Mouse (Mus musculus): ENCODE data around the gene Hmox1.

The Hmox1 gene

DNA sequence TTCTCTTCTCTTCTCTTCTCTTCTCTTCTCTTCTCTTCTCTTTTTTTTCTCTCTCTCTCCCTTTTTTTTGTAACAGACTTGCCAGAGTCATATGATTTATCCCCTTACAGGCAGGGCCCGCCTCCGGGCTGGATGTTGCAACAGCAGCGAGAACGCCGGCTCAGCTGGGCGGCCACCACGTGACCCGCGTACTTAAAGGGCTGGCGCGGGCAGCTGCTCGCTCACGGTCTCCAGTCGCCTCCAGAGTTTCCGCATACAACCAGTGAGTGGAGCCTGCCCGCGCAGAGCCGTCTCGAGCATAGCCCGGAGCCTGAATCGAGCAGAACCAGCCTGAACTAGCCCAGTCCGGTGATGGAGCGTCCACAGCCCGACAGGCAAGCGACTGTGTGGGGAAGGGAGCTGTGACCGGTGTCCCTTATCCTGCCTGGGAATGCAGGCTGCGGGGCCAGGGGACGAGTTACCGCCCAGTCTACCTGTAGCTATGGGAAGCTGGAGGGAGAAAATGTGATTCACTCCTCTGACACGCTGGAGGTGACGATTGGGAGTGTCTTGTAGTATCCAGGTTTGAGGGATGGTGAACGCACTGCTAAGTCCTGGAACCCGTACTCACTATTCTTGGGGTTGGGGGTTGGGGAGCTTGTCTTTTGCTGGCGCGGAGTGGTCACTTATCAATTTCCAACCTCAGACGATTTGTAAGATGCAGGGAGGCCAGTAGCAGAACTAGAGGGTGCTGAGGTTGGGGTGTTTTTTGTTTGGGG is at the start of gene Hmox1:
TSS of gene Hmox1 (plus strand) at position 223 of the 758 bp plus-strand sequence.
- in situ Hi-C loops (cut with MboI, MseI) = no loop called here

DNA sequence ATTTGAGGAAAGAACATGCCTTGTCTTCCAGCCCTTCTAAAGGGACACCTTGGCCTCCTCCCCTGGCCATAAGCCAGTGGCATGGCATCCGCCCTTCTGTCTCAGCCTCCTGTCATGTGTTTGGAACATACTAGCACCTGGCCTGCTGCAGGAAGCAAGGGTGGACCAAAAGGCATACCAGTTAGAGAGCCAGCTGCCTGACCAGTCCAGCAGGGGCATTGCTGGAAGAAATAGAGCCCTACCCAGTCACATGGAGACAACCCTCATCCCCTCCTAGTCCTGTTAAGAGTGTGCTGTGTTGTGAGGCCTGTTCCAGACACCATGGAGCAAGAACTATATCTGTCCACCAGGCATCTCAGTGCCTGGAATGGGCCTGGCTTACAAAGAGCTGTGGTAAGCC is 47.1 kb upstream of the Hmox1 start:
- in situ Hi-C loops (cut with MboI, MseI) = no loop called here

DNA sequence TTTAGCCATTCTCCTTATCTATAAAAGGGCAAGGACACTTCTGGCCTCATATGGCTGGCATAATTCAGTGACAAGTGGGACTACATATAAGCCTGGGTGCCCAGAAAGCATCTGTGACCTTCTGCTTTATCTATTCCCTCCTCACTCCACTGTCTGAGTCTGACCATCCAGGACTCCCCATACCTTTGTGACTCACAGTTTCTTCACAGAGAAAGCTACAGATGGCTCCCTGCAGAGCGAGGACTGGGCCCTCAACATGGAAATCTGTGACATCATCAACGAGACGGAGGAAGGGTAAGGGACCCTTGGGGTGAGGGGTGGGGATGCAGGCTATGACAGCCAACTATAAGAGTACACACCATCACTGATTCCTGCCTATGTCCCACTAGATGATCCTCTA is 45.6 kb upstream of the Hmox1 start:
- in situ Hi-C loops (cut with MboI, MseI) = no loop called here

DNA sequence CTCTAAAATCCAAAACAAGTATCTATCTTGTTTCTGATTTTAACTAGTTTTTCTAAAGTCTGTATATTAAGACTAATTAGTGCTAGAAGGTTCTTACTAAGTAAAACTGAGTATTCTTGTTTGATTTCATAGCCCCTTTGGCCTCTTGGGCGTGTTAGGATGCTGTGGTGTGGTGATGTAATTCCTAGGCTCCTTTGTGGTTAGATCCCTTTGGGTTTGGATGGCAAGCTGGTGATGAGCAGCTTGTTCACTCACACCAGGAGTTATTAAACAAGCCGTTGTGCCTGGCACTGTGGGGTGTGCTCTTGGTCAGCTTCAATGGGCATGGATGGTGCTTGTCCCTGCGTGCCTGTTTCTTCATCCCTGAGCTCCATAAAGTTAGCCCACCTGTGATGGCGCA is 40.1 kb upstream of the Hmox1 start:
- in situ Hi-C loops (cut with MboI, MseI) = loop anchor here in 1 of 2 experiments (25.0 kb wide), 1 partner anchor 609 kb away; no protein-coding TSS in a partner anchor

DNA sequence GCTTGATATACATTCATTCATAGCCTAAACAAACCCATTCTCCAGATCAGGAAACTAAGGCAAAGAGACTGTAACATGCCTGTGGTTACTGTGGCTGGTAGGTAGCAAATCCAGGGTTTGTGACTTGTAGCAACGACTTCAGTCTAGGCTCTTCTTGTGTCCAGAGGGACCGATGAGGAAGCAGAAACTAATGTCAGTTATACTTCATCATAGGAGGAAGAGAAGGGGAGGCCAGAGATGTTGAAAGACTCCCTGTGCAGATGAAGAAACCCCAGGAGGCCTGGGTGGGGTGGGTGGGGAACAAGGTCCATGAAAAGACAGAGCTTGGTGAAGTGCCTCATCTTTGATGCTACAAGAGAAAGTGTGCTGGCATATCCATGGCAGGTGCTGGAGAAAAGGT is 37.7 kb upstream of the Hmox1 start:
- in situ Hi-C loops (cut with MboI, MseI) = loop anchor here in 1 of 2 experiments (25.0 kb wide), 1 partner anchor 607 kb away; no protein-coding TSS in a partner anchor

DNA sequence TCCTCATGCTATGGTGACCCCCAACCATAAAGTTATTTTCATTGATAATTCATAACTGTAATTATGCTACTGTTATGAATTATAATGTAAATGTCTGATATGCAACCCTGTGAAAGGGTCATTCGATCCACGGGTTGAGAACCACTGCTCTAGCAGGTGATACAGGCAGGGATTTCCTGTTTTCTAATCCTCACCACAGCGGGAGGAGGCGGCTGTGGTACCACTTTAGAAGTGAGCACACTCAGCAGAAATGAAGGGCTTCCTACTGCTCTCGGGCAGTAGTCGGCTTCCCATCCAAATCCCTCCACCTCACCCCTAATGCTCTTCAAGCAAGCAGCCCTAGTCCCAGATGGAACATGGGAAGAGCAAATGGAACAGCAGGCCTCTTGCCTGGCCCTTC is 33.4 kb upstream of the Hmox1 start:
- in situ Hi-C loops (cut with MboI, MseI) = loop anchor here in 1 of 2 experiments (25.0 kb wide), 1 partner anchor 602 kb away; no protein-coding TSS in a partner anchor

DNA sequence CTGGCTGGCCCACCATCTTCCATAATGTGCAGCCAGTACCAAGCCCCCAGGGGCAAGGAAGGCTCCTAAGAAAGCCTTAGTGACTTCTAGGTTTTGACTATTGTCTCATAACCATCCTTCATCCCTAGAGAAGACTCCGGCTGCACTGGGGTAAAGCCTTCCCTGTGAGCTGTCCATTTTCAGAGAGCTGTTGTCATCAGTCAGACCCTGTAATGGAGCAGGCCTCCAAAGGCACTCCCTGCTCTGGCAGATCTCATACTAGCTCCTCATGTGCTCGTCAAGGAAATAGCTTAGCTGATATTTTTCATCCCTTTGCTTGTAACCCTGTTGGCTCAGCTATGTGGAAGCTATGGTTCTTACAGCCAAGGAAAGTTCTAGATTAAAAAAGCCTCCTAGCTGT is 32.6 kb upstream of the Hmox1 start:
- in situ Hi-C loops (cut with MboI, MseI) = loop anchor here in 1 of 2 experiments (25.0 kb wide), 1 partner anchor 601 kb away; no protein-coding TSS in a partner anchor

DNA sequence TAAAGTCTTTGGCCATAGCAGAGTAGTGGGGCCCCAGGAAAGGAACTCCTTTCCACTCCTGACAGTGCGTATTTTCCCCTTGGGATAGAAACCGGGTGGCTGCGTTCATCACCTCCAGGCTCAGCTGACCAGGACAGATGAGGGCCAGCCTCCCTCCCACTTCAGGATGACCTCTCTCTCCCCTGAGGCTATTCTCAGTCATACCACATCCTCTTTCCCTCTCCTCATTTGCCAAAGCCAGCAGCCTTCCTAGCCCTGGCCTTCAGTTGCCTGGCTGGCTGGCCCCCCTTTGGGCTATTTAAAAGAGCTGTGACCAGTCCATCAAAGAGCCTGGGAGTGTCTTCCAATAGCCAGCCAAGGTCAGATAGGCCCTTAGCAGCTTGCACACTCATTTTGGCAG is 30.1 kb upstream of the Hmox1 start:
- in situ Hi-C loops (cut with MboI, MseI) = loop anchor here in 1 of 2 experiments (25.0 kb wide), 1 partner anchor 599 kb away; no protein-coding TSS in a partner anchor

DNA sequence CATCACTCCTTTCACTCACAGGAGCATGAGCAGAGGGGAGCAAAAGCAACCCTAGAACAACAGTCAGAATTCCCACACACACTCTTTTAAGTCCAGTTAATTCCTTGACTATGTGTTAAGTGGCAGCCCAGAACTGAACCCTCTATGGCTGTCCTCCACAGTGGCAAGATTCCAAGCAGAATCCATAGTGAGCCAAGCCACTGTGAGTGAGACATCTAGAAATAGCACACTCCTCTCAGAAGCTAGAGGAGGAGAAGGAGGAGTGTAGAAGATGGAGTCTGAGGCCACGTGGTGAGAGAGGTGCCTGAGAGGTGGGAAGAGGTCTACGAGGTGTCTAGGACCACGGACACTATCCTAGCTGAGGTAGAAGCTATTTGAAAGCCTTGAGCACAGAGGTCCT is 28.6 kb upstream of the Hmox1 start:
- in situ Hi-C loops (cut with MboI, MseI) = loop anchor here in 1 of 2 experiments (25.0 kb wide), 1 partner anchor 598 kb away; no protein-coding TSS in a partner anchor

DNA sequence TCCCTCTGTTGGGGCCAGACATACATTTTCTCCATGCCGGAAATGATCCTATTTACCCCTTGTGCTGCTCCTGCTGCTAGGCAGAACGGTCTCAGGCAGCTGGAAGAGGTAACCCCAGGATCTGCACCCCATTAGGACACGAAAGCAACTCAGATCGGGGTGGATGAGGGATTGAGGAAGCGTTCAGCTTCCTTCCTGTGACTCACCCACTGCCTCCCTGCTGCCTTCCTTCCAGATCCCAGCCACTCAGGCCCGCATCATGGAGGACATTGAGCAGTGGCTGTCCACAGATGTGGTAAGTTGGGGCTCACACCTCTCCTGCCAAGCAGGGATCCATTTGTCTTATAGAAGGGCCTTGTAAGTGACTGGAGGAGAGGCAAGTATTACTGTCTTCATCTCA is 26.1 kb upstream of the Hmox1 start:
- in situ Hi-C loops (cut with MboI, MseI) = loop anchor here in 1 of 2 experiments (25.0 kb wide), 1 partner anchor 595 kb away; no protein-coding TSS in a partner anchor

DNA sequence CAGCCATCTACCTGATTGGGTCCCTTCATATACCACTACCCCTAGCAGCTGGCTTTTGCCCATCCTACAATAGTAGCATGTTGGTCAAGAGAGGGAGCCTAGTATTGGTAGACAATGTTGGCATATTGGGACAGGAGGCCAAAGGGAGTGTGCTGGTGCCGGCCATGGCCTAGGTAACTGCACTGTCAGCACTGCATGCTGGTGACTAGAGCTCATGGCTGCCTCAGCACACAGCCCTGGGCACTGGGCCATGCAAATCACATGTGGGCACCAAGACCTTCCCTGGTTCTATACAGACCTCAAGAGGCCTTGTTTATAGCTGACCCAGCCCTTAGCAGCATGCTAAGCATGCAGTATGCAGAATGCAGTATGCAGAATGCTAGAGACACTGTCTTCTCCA is 23.1 kb upstream of the Hmox1 start:
- in situ Hi-C loops (cut with MboI, MseI) = loop anchor here (5.0 to 25.0 kb wide), 3 partner anchors 37 to 592 kb away; partner anchors contain the start of gene Mcm5 (in 2 of the 2)

DNA sequence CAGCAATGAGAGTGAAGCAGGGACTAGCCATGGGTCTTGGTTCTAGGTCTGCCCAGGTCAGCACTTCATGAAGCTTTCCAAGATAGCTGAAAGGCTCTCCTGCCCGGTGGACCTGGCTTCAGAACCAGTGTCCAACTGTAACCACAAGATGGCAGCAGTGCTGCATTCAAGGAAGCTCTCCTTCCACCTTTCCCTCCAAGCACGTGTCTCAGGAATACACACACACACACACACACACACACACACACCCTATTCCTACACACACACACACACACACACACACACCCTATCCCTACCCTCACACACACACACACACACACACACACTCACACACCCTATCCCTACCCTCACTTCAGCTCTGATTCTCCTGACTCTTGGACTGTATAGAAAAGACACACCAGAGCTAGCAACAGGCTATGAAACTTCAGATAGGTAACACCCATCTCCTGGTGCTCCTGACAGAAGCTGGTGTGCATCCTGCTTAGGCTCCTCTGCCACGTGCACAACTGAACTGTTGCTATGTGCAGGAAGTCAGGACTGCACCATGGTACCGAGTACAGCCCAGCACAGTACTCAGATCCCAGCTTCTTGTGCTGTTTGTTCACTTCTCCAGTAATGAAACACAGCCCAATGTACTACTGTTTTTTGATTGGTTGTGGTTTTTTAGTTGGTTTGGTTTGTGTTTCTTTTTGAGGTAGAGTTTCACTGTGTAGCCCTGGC is 21.6 kb upstream of the Hmox1 start:
- in situ Hi-C loops (cut with MboI, MseI) = loop anchor here (5.0 to 25.0 kb wide), 3 partner anchors 36 to 591 kb away; partner anchors contain the start of gene Mcm5 (in 2 of the 2)

DNA sequence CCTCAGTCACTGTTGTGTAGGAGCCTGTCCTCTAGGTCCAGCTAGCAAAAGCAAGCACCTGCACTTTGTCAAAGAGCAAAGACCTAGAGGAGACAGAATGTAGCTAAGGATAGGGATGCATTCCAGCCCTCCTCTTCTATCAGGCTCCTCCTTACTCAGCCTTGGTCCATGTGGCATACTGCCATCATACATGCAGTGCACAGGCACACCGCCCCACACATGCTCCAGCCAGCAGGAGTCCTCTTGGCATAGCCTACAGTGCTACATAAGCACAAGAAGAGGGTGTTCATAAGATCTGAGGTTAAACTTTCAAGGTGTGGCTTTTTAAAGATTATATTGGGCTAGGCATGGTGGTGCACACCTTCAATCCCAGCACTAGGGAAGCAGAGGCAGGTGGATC is 18.5 kb upstream of the Hmox1 start:
- in situ Hi-C loops (cut with MboI, MseI) = loop anchor here (5.0 to 25.0 kb wide), 3 partner anchors 32 to 587 kb away; partner anchors contain the start of gene Mcm5 (in 2 of the 2)

DNA sequence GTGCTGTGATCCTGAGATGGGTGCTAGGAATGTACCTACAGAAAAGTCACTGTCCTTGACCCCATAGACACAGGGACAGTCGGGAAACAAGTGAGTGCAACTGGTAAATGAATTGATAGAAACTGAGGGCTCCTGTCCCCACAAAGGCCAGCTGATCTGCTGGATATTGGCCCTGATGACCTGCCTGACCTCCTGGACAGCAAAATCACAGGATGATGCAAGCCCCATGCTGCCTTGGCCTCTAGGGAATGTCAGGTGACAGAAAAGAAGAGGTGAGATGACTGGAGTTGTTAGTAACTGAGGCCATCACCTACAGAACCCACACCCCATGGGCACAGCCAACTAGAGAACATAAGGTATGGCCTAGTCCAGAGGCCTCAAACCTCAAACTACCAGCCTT is 15.2 kb upstream of the Hmox1 start:
- in situ Hi-C loops (cut with MboI, MseI) = no loop called here

DNA sequence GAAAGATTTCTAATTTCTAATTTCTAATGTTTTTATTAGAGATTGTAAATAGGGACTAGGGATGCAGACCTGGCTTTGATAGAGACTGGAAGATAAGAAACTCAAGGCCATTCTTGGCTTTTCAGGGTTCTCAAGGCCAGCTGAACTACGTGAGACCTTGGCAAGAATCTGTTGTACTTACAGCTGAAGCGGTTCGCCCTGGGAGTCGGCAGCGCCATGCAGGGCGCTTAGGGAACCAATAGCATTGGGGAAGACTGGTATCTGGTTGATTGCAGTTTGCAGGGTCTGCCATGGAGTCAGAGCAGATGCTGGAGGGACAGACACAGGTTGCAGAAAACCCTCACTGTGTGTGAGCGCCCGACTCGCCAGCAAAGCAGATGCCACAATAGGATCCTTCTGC is 14.6 kb upstream of the Hmox1 start:
- in situ Hi-C loops (cut with MboI, MseI) = no loop called here

DNA sequence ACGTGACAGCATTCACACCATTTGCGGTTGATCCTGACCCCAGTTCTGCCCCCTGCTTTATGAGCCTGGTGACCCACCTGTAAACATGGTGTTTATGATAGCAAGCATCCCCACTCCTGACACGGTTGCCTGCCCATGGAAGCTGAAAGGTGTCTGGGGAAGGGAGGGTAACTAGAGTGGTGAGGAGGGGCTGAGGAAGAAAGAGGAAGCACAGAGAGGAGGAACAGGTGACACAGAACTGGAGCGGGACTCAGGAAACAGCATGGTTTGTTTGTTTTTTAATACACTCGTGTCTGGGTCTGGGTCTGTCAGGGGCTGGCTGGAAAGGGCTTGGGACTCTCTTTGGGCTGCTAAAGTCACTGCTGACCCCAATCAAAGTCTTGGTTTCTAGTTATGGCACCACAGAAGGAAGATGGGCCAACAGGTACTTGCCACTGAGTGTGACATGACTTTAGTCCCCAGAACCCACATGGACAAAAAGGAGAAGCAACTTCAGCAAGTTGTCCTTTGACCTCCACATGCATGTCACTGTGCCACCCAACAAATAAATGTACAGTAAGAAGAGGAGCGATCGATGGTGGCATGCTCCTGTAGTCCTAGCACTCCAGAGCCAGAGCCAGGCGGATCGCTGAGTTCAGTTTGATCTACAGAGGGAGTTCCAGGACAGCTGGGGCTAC is 11.9 kb upstream of the Hmox1 start:
- in situ Hi-C loops (cut with MboI, MseI) = no loop called here

DNA sequence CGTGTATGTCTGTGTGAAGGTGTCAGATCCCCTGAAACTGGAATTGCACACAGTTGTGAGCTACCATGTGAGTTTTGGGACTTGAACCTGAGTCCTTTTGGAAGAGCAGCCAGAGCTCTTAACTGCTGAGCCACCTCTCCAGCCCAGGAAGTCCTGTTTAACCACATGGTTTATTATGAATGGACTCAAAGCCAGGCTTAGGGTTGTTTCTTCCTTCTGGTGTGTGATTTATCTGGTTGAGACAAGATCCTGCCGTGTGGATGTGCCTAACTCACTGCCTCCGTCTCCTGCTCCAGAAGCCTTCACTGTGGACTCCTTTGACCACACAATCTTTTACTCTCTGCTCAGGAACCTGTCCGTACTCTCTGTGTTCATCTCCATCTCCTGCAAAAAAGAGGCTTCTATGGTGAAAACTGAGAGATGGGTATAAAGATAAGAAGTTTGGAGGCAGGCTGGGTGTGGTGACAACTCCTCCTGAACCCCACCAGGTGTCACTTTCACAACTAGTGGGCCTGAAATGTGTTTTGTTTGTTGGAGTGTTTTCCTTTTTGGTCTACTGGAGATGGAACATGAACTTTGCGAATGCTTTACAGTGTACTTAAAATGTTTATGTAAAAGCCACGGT is 11.1 kb upstream of the Hmox1 start:
- in situ Hi-C loops (cut with MboI, MseI) = no loop called here

DNA sequence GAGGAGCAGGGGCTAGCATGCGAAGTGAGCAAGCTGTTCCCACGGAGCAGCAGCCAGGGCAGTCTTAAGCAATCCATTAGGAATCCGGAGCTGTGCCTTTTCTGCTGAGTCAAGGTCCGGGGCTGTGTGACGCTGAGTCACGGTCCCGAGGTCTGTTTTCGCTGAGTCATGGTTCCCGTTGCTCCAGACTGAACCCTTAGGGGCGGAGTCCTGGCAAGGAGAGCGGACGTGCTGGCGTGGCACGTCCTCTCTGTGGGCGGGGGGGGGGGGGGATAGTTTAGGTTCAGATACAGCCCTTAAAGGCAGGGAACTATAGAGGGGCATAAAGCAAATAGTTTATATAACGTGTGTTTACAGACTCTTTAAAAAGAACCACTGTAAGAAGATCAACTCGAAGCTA is 9.6 kb upstream of the Hmox1 start:
- in situ Hi-C loops (cut with MboI, MseI) = no loop called here

DNA sequence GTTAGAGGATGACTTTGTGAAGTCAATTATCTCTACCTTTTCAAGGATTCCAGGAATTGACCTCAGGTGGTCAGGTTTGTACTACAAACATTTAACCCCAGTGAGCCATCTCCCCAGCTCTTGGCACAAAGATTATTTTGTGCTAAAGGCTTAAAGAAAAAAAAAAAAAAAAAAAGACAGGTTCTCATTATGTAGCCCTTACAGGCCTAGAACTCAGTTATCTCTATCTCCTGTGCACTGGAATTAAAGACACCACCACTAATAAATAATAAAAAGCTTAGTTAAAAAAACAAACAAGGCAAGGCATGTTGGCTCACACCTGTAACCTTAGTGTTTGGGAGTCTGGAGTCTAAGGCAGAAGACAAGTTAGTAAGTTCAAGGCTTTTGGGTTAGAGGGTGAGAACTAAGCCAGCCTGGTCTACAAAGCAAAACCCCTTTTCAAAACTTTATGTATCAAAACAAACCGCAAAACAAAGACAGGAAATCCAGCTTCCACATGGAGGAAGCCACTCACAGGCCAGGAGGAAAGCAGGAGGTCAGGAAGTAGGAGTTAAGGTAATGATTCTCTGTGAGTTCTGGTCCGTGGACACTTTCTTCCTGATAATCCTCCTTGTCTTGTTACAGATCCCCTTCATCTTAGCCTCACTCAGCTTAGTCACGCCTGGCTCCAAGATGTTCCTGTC is 8.9 kb upstream of the Hmox1 start:
- in situ Hi-C loops (cut with MboI, MseI) = no loop called here

DNA sequence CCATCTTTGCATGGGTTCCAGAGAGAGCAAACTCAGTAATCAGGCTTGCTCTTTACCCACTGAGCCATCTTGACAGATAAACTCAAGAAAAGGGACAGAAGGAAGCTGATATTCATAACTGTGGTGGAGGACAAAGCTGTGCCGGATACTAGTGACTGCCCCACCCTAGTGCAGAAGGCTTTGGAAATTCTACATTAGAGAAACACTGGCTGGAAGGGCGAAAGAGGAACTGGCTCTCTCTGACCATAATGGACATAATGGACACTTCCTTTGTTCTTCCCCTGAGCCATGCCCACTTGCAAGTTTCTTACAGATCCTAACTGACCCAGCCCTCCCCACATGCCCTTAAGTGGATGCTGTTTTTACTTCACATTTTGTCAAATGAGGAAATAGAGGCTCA is 7.4 kb upstream of the Hmox1 start:
- in situ Hi-C loops (cut with MboI, MseI) = no loop called here

DNA sequence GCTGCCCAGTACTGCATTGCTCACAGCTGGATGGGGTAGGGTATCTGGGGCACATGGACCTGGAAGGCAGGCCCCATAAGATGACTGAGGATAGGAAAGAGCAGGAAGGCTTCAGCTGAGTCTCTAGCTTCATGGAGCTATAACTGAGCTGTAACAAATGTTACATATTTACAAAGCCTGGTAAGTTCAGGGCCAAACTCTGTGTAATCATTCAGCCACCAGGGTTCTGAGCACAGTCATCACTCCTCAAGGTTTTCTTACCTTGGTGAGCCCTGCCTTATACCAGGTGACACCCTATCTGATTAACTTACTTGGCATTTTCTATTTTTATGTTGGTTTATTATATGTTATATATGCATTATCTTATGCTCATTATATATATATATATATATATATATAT is 6.3 kb upstream of the Hmox1 start:
- in situ Hi-C loops (cut with MboI, MseI) = no loop called here
